Mouse (Mus musculus): ENCODE results near the gene Dennd2a.
"Not testable (repeated sequence)": the region's sequence is repeated elsewhere in the genome, so short reads cannot be mapped to it uniquely, and the experiment has no call there.

Gene Dennd2a

DNA sequence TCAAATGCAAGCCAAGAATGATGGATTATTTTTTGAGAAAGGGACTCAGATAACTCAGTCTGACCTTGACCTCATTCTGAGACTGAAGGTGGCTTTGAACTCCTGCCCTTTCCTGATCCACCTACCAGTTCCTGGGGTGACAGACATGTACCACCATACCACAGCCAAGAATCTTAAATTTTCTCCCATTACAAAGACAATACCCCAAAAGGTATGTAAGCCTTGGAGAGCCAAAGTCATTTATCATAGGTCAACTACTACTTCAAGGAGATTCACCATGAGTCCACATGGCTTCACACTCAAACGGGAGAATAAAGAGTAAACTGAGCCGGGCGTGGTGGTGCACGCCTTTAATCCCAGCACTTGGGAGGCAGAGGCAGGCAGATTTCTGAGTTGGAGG is 107.1 kb downstream of the Dennd2a start:
- no peak for DNase-seq (ENCODE audit: low read depth)

GRCm38 (mm10) chr6:39447429-39448185 is 110.1 kb downstream of the Dennd2a start:
- peak; percentile 34 for DNase-seq (ENCODE audit: low read depth)

- no peak for DNase-seq (ENCODE audit: low read depth)
Measured at GRCm38 (mm10) chr6:39445801-39446572, 111.7 kb downstream of the Dennd2a start.

DNA sequence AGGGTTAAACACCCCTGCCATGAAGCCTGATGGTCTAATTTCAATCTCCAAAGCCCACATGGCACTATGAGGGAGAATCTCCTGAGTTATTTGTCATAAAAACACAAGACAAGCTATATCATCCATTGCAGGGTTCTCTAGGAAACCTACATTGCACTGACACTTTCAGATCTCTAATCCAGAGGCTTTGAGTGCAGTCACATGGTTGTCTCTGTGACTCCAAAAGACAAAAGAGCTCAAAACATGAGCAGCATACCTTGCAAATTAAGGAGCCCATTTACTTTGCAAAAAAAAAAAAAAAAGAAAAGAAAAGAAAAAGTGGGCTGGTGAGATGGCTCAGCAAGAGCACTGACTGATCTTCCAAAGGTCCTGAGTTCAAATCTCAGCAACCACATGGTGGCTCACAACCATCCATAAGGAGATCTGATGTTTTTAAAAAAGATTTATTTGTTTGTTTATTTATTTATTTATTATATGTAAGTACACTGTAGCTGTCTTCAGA is 114.8 kb downstream of the Dennd2a start:
- DNase-seq (ENCODE audit: low read depth): no peak

DNA sequence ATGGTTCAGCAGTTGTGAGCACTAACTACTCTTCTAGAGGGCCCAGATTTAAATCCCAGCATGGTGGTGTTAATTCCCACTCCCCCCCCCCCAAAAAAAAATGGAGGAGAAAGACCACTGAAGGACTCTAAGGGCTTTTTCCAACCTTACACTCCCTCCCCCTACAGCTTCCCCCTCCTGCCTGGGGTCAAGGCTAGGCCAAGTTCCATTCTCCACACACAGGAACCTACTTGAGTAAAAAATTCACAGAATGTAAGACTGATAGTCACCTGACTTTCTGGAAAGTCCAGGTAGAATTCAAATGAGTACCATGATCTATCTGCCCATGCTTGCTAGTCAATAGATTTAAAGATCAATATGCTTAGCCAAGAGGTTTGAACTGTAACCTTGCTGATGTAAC is 117.5 kb downstream of the Dennd2a start:
- DNase-seq (ENCODE audit: low read depth): no peak

DNA sequence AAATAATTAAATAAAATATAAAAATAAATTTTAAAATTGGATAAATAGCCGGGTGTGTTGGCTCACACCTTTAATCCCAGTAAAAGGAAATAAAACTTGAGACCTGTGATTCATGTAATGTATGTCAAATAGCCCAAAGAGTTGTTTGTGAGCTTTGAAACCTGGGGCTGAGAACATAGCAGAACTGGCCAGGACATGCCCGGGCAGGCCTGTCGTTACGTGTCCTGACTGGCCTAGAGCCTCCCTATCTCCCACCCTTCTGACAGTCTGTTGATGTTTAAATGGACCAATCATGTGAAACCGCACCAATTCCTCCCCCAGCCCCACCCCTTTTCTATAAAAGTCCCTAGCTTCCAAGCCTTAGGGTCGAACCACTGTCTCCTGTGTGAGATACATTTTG is 120.1 kb downstream of the Dennd2a start:
- not testable (repeated sequence) for DNase-seq (ENCODE audit: low read depth)

DNA sequence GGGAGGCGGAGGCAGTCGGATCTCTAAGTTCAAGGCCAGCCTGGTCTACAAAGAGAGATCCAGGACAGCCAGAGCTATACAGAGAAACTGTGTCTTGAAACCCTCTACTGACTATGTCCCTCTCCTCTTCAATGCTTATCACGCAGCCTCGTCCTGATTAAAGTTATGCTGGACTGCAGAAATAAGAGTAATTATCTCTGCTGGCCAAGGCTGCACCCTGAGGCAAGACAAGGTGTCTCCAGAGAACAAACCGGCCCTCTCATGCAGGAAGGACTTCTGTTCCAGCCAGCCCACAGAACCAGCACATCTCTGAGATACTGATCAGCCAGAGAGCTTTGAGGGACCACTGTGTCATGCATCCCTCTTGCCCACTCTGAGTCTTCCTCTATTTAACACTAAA is 121.8 kb downstream of the Dennd2a start:
- no peak for DNase-seq (ENCODE audit: low read depth)

DNA sequence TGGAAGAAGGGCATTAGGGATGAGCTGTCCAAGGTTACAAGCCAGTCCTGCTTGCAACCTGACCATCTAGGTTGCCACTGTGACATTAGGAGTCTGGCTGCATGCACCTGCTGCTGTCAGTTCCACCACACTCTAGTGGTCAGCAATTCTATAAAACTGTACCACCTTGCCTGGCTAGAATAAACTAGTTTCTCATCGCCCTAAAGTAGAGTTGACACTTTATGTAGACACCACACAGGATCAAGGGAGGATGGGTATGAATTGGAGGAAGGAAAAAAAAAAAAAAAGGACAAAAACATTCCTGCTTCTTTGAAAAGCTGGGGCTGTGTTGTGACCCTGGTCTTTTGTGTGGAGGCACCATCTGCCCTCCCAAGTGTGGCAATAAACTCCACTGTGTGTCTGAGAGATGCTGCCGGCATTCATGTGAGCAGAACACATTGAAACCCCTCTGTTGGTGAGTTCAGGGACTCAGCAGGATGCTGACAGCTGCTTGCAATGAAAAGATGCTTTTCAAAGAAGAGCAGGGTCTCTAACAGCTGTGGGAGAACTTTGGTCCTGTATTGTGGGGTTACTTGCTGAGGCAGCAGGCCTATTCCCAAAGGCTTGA is 122.7 kb downstream of the Dennd2a start:
- no peak for DNase-seq (ENCODE audit: low read depth)

DNA sequence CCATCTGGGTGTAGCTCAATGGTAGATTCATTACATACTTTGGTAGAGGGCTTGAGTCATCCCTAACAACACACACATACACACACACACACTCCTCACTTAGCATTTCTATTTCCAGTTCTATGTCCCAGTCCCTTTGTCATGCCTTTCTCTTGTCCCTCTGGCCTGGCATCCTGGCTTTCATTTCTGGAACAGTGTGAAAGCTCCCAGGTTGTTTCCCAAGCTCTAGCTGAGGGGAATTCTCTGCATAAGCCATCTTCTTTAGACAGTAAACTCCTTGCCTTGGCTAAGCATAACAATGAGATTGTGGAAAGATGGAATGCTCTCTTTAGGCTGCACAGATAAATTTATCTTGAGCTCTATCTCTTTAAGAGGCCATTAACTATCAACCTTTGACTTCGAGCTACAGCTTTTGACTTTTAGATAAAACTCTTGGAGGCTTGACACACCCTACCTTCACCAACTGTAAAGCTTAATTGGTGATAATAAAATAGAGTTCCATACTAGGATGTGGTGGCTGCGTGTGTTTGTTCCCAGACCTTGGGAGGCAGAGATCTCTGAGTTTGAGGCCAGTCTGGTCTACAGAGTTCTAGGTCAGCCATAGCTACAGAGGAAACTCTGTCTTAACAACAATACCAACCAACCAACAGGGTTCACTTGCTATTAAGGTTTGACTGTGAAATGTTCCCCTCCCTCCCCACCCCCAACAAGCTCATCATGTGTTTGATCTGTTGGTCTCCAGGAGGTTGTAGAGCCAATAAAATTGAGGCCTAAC is 123.4 kb downstream of the Dennd2a start:
- no peak for DNase-seq (ENCODE audit: low read depth)

GRCm38 (mm10) chr6:39433701-39434100 is 124.0 kb downstream of the Dennd2a start:
- DNase-seq (ENCODE audit: low read depth): no peak

DNA sequence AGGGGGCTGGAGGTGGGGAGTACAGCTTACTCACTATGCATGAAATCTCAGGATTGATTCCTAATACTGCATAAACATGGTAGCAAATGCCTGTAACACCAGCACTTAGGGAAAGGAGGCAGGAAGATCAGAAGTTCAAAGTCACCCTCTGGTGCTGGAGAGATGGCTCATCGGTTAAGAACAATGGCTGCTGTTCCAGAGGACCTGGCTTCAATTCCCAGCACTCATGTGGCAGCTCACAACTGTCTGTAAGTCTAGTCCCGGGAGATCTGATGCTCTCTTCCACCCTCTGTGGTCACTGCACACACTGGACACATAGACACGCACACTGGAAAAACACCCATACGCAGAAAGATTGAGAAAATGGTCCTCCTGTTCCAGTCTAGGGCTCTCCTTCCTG is 124.5 kb downstream of the Dennd2a start:
- no peak for DNase-seq (ENCODE audit: low read depth)

- no peak for DNase-seq (ENCODE audit: low read depth)
Measured at GRCm38 (mm10) chr6:39430722-39431121, 126.9 kb downstream of the Dennd2a start.

DNA sequence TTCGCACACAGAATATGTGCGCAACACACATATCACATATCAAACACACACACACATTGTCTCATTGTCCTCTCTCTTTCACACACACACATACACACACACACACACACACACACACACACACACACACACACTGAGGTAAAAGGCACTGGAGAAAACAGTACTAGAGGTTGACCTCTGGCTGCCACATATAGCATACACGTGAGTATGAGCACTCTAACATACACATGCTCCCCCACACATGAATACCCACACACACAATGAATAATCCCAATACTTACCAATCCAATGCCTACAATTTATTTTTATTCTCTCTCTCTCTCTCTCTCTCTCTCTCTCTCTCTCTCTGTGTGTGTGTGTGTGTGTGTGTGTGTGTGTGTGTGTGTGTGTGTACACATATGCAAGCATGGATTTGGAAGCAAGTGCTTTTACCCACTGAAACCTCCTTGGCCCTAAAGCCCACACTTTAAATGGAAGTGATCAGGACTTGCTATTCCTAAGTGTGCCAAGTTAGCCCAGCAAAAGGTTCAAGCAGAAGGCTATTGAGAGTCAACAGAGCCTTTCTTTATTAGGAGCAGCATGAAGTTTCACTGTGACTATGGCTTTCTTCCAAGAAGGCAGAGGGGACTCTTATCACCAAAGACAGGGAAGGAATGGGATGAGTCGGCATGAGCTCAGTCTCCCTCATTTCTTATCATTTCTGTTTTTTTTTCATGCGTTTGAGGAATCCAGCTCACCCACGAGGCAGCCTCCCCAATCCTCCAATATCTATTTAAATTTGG is 128.5 kb downstream of the Dennd2a start:
- DNase-seq (ENCODE audit: low read depth): no peak

GRCm38 (mm10) chr6:39427276-39428003 is 130.2 kb downstream of the Dennd2a start:
- no peak for DNase-seq (ENCODE audit: low read depth)

GRCm38 (mm10) chr6:39426725-39427124 is 130.9 kb downstream of the Dennd2a start:
- DNase-seq (ENCODE audit: low read depth): no peak

DNA sequence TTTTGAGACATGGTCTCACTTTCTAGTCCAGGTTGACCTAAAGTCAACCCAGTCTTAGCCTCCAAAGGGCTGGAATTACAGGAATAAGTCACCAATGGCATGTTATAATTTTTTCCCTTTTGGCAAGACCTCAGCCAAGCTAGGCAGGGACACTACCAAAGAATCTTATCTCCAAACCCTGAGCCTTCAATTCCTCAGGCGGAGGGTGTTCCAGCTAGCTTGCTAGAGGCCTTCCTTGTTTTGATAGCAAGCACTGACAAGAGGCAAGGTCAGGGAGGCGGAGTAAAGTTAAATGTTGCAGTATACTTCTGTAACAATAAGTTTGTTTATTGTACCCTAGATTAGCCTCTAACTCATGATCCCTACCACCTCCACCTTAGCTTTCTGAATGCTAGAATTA is 132.5 kb downstream of the Dennd2a start:
- DNase-seq (ENCODE audit: low read depth): no peak

- DNase-seq (ENCODE audit: low read depth): no peak
Measured at GRCm38 (mm10) chr6:39423686-39424085, 134.0 kb downstream of the Dennd2a start.

DNA sequence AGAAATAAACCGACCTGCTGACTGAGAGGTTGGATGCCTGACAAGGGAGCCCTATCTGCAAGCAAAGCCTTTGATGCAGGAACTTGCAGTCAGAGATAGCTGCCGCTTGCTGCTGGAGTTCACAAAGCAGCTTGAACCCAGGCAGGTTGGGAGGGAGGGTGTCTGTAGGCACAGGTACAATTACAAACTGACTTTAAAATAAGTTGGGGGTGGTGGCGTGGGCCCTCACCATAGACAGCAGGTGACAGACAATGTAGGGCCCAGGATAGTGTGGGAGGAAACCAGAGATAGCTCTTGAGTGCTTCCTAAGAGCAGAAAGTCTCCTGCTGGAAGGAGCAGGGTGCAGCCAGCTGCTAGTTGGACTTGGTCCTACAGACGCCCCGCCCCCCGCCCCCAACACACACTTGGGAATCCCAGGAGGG is 134.5 kb downstream of the Dennd2a start:
- DNase-seq (ENCODE audit: low read depth): no peak

DNA sequence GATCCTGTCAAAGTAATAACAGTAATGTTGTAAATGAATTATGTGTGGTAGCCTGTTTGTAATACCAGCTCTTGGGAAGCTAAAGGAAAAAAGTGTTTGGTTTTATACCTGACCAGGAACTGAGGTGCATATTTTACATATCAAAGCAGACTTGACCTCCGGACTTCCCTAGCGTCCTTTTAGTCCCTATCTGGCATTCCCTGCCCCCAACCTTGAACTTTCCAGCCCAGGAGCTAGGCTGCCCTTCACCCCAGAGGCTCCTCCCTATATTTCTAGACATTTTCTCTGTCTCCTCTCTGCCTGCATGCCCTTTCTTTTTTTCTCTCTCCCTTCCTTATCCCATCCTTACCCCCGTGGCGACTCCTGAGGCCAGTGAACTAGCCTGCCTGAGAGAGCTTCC is 136.8 kb downstream of the Dennd2a start:
- DNase-seq (ENCODE audit: low read depth): no peak

- DNase-seq (ENCODE audit: low read depth): peak; percentile 56
Measured at GRCm38 (mm10) chr6:39419851-39420721, 137.6 kb downstream of the Dennd2a start, which contains the start of gene Mkrn1. Mkrn1 (minus strand) TSS chr6:39420462.
